Mouse (Mus musculus) heart, postnatal 10 days (tissue): Measurements from ENCODE around the gene Cacna1c. TPM values are rescaled to one million over a fixed set of nuclear protein-coding genes. Genes with fewer than 3 reads are reported as not detected.

Experiments
- DNase-seq, 2 experiments: peaks; one replicate each; pipeline ENCODE4 v3.0.0; 2021
- intact Hi-C: fragments of 180-260 bp; cut with DNase I; formaldehyde crosslinking; loops from one replicate; pipeline ENCODE4 v1.15.1; 2025
- total RNA-seq, 2 experiments: library from RNA; stranded (reverse); gene quantifications; 2 replicates each; pipeline ENCODE4 v1.2.3; 2021

Cacna1c gene
- total RNA-seq = 100 to 1,000 TPM; 207 to 222 TPM

DNA sequence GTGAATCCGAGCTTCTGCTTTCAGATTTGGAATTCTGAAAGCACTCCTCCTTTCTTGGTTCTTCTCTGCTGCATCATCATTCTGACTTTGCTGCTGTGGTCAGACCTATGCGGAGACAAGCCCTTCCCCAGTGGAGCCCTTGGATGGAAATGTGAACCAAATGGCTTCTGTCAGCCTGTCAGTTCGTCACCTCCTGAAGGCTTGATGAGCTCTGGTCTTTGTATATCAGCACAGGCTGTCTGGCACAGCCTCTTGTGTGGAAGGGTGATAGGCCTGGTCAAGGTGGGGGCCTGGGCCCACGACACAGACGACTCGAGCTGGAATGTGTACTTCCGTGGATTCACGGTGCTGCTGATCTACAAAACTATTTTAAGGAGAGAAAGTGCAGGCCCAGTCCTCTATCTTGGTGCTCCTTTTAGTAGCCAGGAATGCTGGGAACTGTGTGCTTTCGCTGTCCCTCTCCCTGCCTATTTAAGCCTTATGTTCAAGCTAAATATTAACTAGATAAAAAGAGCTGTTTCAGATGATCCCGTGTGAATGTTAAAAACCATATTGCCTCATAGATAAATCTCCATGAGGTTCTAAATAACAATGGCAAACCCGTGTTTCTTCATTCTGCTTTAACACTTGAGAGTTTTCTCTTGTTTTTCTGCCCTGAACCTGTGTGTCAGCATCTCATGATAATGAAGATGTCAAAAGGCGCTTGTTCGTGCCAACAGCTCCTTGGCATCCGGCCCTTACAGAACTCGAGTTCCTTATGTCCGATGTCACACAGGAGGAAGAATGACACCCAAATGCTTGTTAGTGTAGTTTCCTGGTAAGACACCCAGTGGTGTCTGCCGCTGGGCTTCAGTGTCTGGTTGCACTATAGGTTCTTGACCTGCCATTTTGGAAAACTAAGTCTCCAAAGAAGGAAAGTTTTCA, at the start of gene Cacna1c:
Cacna1c (minus strand) TSS at position 37 of the 924 bp plus-strand sequence.
- intact Hi-C loops = loop anchor here (5.0 kb wide), 1 partner anchor 64 kb away; no protein-coding TSS in a partner anchor
- peak; percentile 84 to 89 for DNase-seq

DNA sequence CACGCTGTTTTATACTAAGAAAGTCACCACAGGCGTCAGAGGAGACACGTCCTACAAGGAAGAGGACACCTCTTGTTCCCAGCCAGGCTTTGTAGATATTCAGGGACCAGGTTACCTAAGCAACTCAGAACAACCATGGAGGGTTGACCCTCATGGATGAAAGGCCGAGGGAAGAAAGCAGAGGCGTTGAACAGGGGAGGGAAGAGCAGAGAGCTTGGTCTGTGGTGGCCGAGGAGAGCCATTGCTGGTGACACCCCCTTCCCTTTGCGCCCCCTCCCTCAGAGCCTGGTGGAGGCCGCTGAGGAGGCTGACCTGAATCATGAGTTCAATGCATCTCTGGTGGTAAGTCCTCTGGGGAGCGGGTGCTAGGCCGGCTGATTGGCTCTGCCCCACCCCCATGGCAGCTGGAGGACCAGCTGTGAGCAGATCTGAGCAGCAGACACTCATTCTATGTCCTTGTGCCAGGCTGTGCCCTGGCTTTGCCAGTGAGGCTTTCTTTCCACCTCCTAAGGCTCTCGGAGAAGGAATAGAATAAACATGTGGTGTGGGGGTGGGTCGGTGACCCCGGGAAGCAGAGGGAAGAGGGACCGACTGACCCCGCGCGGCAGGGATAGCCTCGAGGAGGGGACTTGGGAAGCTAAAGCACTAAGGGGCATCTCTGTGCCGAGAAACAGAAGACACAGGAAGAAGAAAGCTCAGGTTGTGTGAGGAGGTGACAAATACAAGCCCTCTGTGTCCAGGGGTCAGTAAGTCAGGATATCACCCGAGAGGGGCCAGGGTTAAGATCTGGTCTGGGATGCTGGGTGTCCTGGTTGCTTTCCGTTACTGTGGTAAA, 44.9 kb upstream of the Cacna1c start:
- intact Hi-C loops = no loop called here
- no peak for DNase-seq

GRCm38 (mm10) chr6:119240256-119240655, 44.0 kb upstream of the Cacna1c start:
- DNase-seq = no peak
- intact Hi-C loops = no loop called here

- intact Hi-C loops = no loop called here
- DNase-seq = no peak
These were observed 43.3 kb upstream of the Cacna1c start for GRCm38 (mm10) chr6:119239341-119240005.

- DNase-seq = peak; percentile 44 to 64
- intact Hi-C loops = no loop called here
These were observed 41.3 kb upstream of the Cacna1c start for GRCm38 (mm10) chr6:119237427-119237989.

GRCm38 (mm10) chr6:119236241-119236640, 40.0 kb upstream of the Cacna1c start, which contains the start of gene Cacna2d4:
Gene Cacna2d4, plus strand, starts transcription at chr6:119236526.
- intact Hi-C loops = no loop called here
- no peak for DNase-seq

DNA sequence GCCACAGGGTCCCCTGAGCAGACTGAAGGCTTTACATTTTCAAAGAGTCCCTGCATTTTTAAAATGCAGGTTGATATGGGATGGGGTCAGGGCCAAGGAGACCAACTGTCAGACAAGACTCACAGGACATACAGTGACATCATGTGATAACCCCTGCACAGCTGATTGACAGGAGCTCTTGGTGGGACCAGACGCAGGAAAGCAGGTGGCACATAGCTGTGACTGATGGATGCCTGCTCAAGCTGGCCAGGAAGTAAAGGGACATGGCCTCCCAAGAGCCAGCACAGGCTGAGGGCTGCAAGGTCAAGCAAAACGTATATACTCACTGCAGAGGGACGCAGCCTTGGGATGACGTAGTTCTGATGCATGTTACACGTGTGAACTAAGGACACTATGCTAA, 39.2 kb upstream of the Cacna1c start:
- no peak for DNase-seq
- intact Hi-C loops = no loop called here

DNA sequence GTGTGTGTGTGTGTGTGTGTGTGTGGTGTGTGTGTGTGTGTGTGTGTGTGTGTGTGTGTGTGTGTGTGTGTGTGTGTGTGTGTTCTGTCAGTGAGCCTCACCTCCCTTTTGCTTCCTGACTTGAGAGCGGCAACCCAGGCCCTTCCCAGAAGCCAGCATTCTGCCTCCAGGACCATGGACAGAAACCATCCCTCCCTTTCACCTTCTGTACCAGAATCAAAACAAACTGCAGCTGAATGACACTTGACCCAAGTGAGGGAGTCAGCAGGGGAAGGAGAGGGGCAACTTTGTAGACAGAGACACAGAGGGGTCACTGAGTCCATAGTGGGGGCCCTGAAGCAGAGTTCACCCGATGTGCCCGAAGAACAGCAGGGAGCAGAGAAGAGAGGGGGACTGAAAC, 36.8 kb upstream of the Cacna1c start:
- intact Hi-C loops = no loop called here
- DNase-seq = peak; percentile 36 to 59

GRCm38 (mm10) chr6:119228861-119229603, 32.8 kb upstream of the Cacna1c start:
- intact Hi-C loops = no loop called here
- no peak for DNase-seq

- intact Hi-C loops = no loop called here
- no peak for DNase-seq
These were observed 30.8 kb upstream of the Cacna1c start for GRCm38 (mm10) chr6:119227001-119227400.

DNA sequence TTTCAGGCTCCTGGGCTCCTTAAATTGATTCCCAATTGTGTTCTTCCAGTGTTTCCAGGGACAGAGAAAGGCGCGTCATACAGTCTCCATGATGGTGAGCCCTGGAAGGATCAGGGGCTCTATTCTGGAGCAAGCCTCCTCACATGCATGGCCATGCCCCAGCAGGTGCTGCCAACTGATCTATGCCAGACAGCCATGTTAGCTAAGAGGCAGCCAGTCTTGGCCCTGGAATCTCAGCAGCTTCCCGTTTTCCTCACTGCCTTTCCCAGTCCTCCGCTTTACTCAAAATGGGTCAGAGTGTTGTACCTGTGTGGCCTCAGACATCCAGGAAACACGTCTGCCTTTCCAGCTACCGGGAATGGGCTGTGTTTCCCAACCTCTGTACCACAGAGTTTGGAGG, 29.5 kb upstream of the Cacna1c start:
- intact Hi-C loops = no loop called here
- DNase-seq = no peak

- intact Hi-C loops = no loop called here
- no peak for DNase-seq
These were observed 29.0 kb upstream of the Cacna1c start for GRCm38 (mm10) chr6:119225226-119225625.

- intact Hi-C loops = no loop called here
- DNase-seq = no peak
These were observed 28.4 kb upstream of the Cacna1c start for GRCm38 (mm10) chr6:119224451-119225195.

DNA sequence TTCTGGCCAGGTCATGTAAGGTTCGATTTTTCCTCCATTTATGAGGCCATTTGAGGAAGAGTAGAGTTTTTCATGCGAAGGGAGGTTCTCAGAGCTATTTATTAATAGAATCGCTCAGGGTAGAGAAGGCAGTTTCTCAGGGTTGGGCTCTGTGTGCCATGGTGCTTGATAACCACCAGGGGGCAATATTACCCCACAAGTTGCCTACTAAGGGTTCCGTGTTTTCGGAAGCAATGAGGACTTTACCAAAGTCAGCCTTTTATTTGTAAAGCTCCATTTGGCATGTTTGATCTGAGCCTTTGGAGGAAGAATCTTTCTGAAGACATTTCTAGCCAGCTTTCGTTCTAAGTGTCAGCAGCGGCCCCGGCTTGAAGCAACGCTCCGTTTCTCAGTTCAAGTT, 24.1 kb upstream of the Cacna1c start:
- intact Hi-C loops = loop anchor here (1.0 kb wide), 3 partner anchors 128 to 224 kb away; no protein-coding TSS in a partner anchor
- peak; percentile 59 to 79 for DNase-seq

DNA sequence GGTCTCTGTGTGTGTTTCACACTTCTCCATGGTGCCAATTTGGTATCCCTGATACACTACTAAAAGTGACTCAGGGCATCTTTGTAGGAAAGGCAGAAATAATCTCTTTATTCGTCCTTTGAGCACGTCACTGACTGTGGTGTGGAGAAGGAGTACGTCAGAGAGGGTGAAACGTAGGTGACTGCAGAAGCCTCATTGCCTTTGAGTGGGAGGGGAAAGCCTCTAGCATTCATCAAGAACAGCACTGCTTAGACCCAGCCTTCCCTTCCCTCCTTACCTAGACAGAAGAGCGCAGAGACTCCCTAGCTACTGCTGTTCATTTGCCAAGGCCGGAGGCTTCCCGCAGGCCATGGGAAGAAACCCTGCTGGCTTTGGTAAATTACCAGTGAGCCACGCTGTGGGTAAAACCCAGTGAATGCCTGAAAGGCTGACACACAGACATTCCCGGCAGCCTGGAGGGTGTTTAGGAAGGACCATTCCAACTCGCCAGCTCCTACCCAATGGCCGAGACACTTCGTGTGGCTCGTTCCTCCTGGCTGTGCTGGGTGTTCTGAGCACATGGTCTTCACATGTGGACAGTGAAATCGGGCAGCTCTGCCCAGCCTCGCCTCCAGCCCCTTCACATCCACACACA, 23.1 kb upstream of the Cacna1c start:
- intact Hi-C loops = no loop called here
- DNase-seq = no peak

- DNase-seq = no peak
- intact Hi-C loops = no loop called here
These were observed 22.4 kb upstream of the Cacna1c start for GRCm38 (mm10) chr6:119218591-119218990.

DNA sequence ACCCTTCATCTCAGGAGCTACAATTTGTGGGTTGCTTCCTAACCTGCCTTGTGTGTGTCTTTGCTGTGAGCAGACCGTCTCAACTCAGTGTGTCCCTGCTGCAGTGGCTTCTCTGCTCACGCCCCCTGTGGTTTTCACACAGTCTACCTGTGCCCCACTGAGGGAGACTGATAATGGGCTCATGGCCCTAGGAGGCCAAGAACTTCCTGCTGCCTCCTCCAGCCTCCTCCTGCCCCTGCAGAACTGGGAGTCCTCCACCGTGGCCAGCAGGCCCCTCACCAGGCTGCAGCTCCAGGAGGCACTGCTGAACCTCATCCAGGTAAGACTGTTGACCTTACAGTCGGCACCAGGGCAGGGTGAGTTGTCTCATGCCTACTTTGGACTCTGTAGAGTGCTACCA, 21.4 kb upstream of the Cacna1c start:
- intact Hi-C loops = no loop called here
- no peak for DNase-seq

DNA sequence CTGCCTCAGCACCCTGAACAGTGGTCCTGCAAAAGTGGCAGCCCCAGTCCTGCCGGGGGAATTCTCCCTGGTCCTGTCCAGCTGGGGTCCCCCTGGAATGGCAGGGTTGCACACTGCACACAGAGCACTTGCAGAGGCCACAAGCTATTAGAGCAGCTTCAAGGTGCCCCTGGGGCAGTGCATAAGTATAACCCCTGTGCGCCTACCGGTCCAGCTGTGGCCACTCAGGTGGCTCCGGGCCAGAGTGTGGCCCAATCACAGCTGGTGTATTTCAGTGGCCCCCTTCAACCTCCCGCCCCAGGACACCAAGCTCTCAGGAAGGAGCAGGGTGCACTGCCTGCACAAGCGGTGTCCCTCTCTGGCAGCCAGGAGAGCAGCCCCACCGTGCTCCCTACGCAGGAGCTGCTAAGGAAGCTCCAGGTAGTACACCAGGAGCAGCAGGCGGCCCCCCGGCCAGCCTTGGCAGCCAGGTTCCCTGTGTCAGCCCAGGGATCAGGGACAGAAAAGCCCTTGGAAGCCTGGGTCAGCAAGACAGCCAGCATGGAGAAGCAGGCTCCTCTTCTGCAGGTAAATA, 18.9 kb upstream of the Cacna1c start:
- no peak for DNase-seq
- intact Hi-C loops = no loop called here
